40 mouse cellular contexts compared by ENCODE assay signal in the genomic region with DNA sequence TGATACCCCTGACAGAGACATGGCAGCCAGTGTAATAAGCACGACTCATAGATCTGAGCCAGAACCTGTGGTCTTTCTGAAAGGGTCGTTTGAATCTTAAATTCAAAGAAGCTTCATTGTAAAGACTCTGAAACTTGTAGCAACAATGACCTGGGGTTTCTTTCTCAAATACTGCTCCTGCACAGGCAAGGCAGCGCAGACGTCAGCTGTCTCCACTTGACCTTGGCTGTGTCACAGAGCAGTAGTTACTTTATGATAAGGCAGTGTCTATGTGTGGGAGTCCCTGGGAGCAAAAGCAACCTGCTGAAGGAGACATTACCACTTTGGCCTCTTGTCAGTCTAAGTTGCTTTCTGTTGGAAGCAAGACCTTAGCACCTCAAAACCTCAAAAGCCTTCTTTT. TPM values are rescaled to one million over a fixed set of nuclear protein-coding genes. Genes with fewer than 3 reads are reported as not detected.
DNase-seq lines count a peak whose midpoint lies in the region; ATAC-seq and TF ChIP-seq lines count a peak whose summit lies in the region.
"Had no signal": no experiment of that assay in that cellular context is flagged by ENCODE, and none has a peak within 500 bp of the region (broad histone marks: within the 10 kb centered on the region; RNA-seq: fewer than 3 reads in every experiment).

No protein-coding gene starts in this region.

- peak overlapping the region; percentile 70; the same call in 1 of the 2 replicates for H3K27ac ChIP-seq in heart, embryonic 10.5 days
- peak overlapping the region; percentile 74 for H3K27ac ChIP-seq in heart, postnatal 0 days (ENCODE audit: low read depth)
- H3K27ac ChIP-seq: embryonic facial prominence, embryonic 13.5 days; forebrain, embryonic 10.5 days; forebrain, embryonic 15.5 days; gastrocnemius, adult 2 months; hindbrain, embryonic 13.5 days; kidney, postnatal 0 days; liver, embryonic 12.5 days; midbrain, embryonic 13.5 days; neural tube, embryonic 15.5 days; stomach, postnatal 0 days had no signal

- peak; percentile 62 to 79 for DNase-seq in adrenal gland, adult (ENCODE audit: inconsistent age in 2 of 2, low spot score in 1 of 2)
- DNase-seq in adrenal gland, adult 8-10 months = no peak
- DNase-seq in heart, embryonic 10.5 days (ENCODE audit: low spot score) = no peak
- DNase-seq in heart, adult 8-10 months (ENCODE audit: low spot score) = no peak
- DNase-seq in ovary, adult 18-20 months (ENCODE audit: low spot score) = peak; percentile 54
- DNase-seq in ovary, postnatal 14 days (ENCODE audit: low spot score) = no peak
- DNase-seq in heart, postnatal 0 days (ENCODE audit: low spot score) = no peak
- DNase-seq in cerebellum, adult 11 months = no peak
- DNase-seq: cerebellum, adult 18-20 months; cerebellum, postnatal 10 days; gastrocnemius, adult 2 months; gastrocnemius, postnatal 36 days; kidney, adult 8-10 months; kidney, postnatal 4 days; layer of hippocampus, postnatal 36 days; left cerebral cortex, postnatal 4 days; lung, adult 18-20 months; lung, postnatal 4 days; right cerebral cortex, postnatal 4 days; thymus, postnatal 4 days had no signal

- H3K36me3 ChIP-seq in heart, embryonic 10.5 days = peaks cover 17% of the 10 kb centered on the region
- H3K36me3 ChIP-seq in heart, postnatal 0 days (replicated peaks; ENCODE audit: control insufficient read depth, insufficient read depth, low read length) = peaks cover 27% of the 10 kb centered on the region
- H3K36me3 ChIP-seq: forebrain, embryonic 15.5 days; hindbrain, embryonic 13.5 days; midbrain, embryonic 13.5 days; neural tube, embryonic 15.5 days had no signal

- H3K4me1 ChIP-seq in heart, embryonic 10.5 days = peaks cover 43% of the 10 kb centered on the region
- H3K4me1 ChIP-seq in heart, postnatal 0 days (ENCODE audit: control insufficient read depth, insufficient read depth) = peaks cover 36% of the 10 kb centered on the region
- H3K4me1 ChIP-seq: liver, embryonic 12.5 days; megakaryocyte, embryonic 14.5 days had no signal

- TF ChIP-seq EP300 in heart, postnatal 0 days (IDR thresholded peaks at IDR 0.05; ENCODE audit: low read depth) = no peak

- H3K9ac ChIP-seq in heart, postnatal 0 days (replicated peaks; ENCODE audit: low read depth, low read length) = no peak overlapping the region
- H3K9ac ChIP-seq: embryonic facial prominence, embryonic 13.5 days; forebrain, embryonic 15.5 days; hindbrain, embryonic 13.5 days; liver, embryonic 12.5 days; midbrain, embryonic 13.5 days; neural tube, embryonic 15.5 days had no signal

- no peak overlapping the region for H3K4me2 ChIP-seq in heart, postnatal 0 days (ENCODE audit: low read depth, low read length)
- H3K4me2 ChIP-seq: embryonic facial prominence, embryonic 13.5 days; forebrain, embryonic 15.5 days; hindbrain, embryonic 13.5 days; liver, embryonic 12.5 days; midbrain, embryonic 13.5 days; neural tube, embryonic 15.5 days had no signal

- H3K9me3 ChIP-seq in heart, embryonic 10.5 days = no peaks in the 10 kb centered on the region
- H3K9me3 ChIP-seq in heart, postnatal 0 days (replicated peaks; ENCODE audit: control insufficient read depth, low read length) = no peaks in the 10 kb centered on the region
- H3K9me3 ChIP-seq: embryonic facial prominence, embryonic 13.5 days; forebrain, embryonic 10.5 days; forebrain, embryonic 15.5 days; hindbrain, embryonic 13.5 days; liver, embryonic 12.5 days; megakaryocyte, embryonic 14.5 days; midbrain, embryonic 13.5 days; neural tube, embryonic 15.5 days had no signal

- no peak for TF ChIP-seq CTCF in heart, postnatal 0 days (IDR thresholded peaks at IDR 0.05; ENCODE audit: low read depth)

- 45% methylated on average over 4 of the region's 4 CpGs for WGBS in heart, embryonic 10.5 days
- 26% methylated on average over 4 of the region's 4 CpGs for WGBS in heart, postnatal 0 days

- ATAC-seq in heart, postnatal 0 days (ENCODE audit: insufficient read depth, low read depth) = no peak
- ATAC-seq: activated CD4-positive, CD25-positive, alpha-beta regulatory T cell, adult 4 months; forebrain, embryonic 15.5 days; intestine, embryonic 16.5 days; liver, embryonic 12.5 days; lung, postnatal 0 days; midbrain, embryonic 13.5 days had no signal

- H3K4me3 ChIP-seq in heart, embryonic 10.5 days = no peak overlapping the region
- no peak overlapping the region for H3K4me3 ChIP-seq in heart, postnatal 0 days (ENCODE audit: low read depth, low read length)
- H3K4me3 ChIP-seq: embryonic facial prominence, embryonic 13.5 days; forebrain, embryonic 10.5 days; forebrain, embryonic 15.5 days; gastrocnemius, adult 2 months; hindbrain, embryonic 13.5 days; liver, embryonic 12.5 days; megakaryocyte, embryonic 14.5 days; midbrain, embryonic 13.5 days; neural tube, embryonic 15.5 days had no signal

- H3K27me3 ChIP-seq in heart, embryonic 10.5 days (ENCODE audit: insufficient read depth, poor library complexity, severe bottlenecking) = no peaks in the 10 kb centered on the region
- no peaks in the 10 kb centered on the region for H3K27me3 ChIP-seq in heart, postnatal 0 days (ENCODE audit: control insufficient read depth, insufficient read depth, low read length)
- H3K27me3 ChIP-seq: CH12.LX; embryonic facial prominence, embryonic 13.5 days; forebrain, embryonic 15.5 days; hindbrain, embryonic 13.5 days; liver, embryonic 12.5 days; megakaryocyte, embryonic 14.5 days; midbrain, embryonic 13.5 days; neural tube, embryonic 15.5 days had no signal

RNA-seq across cellular contexts. Expression of a gene that starts 22.5 kb away (rescaled TPM):
- under 1 TPM in 1 of 4 experiments, not detected in 3; 0.06 TPM for total RNA-seq in adrenal gland, adult 8-10 months (2022)
- polyA plus RNA-seq in heart, embryonic 10.5 days (2016; fragmentation: Nextera tagmentation; extraction: Ambion mirVana) = 0.10 and 0.17 TPM in 2 replicates
- under 1 TPM; 0.20 to 0.72 (median 0.27) TPM for total RNA-seq in heart, adult 8-10 months (2022)
- total RNA-seq in heart, postnatal 0 days (2014; rRNA removed; ENCODE audit: low replicate concordance) = 0.15 and 0.35 TPM in 2 replicates
- 0.26 TPM in 2 replicates for polyA plus RNA-seq in heart, postnatal 0 days (2015; fragmentation: Nextera tagmentation; extraction: Ambion mirVana)
- total RNA-seq: CH12.LX; common myeloid progenitor, adult 5-6 weeks; layer of hippocampus, postnatal 36 days; left cerebral cortex, postnatal 4 days; monocyte, adult 5-6 weeks had no signal
- polyA plus RNA-seq: activated CD4-positive, CD25-positive, alpha-beta regulatory T cell, adult 4 months; C2C12; embryonic facial prominence, embryonic 13.5 days; forebrain, embryonic 15.5 days; frontal cortex, adult 2 months; hindbrain, embryonic 13.5 days; intestine, embryonic 16.5 days; liver, embryonic 12.5 days; midbrain, embryonic 13.5 days; neural tube, embryonic 15.5 days; spleen, adult 2 months; thymus, postnatal 0 days had no signal

RNA-seq across cellular contexts. Expression of a gene that starts 30.3 kb away (rescaled TPM):
- 1 to 10 TPM; 1.9 to 7.0 (median 2.4) TPM for total RNA-seq in adrenal gland, adult 8-10 months (2022)
- 0.99 and 1.7 TPM in 2 replicates for polyA plus RNA-seq in heart, embryonic 10.5 days (2016; fragmentation: Nextera tagmentation; extraction: Ambion mirVana)
- under 1 TPM; 0.11 to 0.22 (median 0.16) TPM for total RNA-seq in heart, adult 8-10 months (2022)
- 0.46 TPM in 2 replicates for total RNA-seq in heart, postnatal 0 days (2014; rRNA removed; ENCODE audit: low replicate concordance)
- polyA plus RNA-seq in heart, postnatal 0 days (2015; fragmentation: Nextera tagmentation; extraction: Ambion mirVana) = 1.3 and 1.7 TPM in 2 replicates
- total RNA-seq: CH12.LX; common myeloid progenitor, adult 5-6 weeks; monocyte, adult 5-6 weeks had no signal
- polyA plus RNA-seq: activated CD4-positive, CD25-positive, alpha-beta regulatory T cell, adult 4 months; C2C12; frontal cortex, adult 2 months had no signal

Comparison
In these comparisons a context has a peak if more than half of its experiments do, and no peak if none do; other contexts are left out.
1. DNase-seq: peak in adrenal gland, adult (2 of 2) and ovary, adult 18-20 months (single experiment); none in adrenal gland, adult 8-10 months (single experiment), heart, embryonic 10.5 days (single experiment), heart, adult 8-10 months (single experiment), ovary, postnatal 14 days (single experiment), heart, postnatal 0 days (single experiment) and cerebellum, adult 11 months (single experiment).